Mouse (Mus musculus): Measurements from ENCODE around the gene Dact3.

DNA sequence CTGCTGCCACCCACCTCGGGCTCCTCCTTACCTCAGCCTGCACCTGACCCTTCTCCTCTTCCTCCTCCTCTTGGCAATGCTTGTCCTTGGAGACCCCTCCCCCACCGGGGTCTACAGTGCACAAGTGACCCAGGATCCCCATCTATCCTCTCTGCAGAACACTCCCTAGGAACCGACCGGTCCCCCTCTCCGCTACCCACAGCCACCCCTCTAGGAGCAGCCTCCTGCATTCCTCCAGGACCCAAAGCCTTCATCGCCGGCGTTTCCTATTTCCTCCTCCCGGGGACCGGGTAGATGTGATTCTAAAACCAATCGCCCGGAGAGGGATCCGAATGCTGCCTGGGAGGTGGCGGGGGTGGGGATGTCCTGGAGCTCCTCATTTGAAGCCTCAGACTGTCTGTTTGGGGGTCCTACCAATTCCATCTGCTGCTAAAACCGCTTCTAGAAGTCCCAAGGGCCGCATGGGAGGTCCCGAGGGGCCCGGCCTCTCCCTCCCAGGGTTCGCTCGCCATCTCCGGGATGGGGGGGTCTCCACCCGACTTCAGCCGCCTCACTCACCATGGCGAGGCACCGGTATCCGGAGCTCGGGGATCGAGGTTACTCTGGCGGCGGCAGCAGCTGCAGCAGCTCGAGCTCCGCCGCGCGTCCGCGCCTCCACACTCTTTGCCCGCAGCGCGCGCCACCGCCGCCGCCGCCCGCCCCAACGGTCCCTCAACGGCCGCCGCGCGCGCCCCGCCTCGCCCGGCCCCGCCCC lies 48.3 kb downstream of the Dact3 start:
- TF ChIP-seq EP300 (IDR thresholded peaks at IDR 0.05; ENCODE audit: low read depth) (no peak), CTCF (IDR thresholded peaks at IDR 0.05; ENCODE audit: low read depth) (no peak)

Data from liver, embryonic 14.5 days (tissue).